Mouse (Mus musculus) cerebellum, adult 11 months (tissue): ENCODE data around the gene Ppard.
"Not testable (repeated sequence)": the region's sequence is repeated elsewhere in the genome, so short reads cannot be mapped to it uniquely, and the experiment has no call there.

Source experiments
- DNase-seq: peaks from one replicate; pipeline ENCODE4 v3.0.0; 2022

Ppard gene

GRCm38 (mm10) chr17:28317725-28318124 lies 85.2 kb downstream of the Ppard start:
- DNase-seq = no peak

DNA sequence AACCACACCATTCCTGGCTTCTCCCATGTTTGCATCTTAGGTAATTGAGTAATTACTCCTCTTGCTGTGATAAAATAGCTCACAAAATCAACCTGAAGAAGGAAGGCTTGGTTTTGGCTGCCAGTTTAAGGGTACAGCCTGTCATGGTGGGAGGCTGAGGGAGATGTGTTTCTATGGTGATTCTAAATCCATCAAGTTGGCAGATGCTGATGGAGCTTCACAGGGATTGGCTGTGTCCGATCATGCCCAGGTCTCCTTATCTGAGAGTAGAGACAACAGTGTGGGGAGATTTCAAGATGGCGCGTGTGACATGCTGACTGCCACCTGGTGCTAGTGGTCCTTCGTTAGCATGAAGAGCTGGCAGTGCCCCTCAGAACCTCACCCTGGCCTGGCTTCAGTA lies 89.2 kb downstream of the Ppard start:
- DNase-seq = no peak

GRCm38 (mm10) chr17:28323786-28324185 lies 91.3 kb downstream of the Ppard start:
- DNase-seq = no peak

DNA sequence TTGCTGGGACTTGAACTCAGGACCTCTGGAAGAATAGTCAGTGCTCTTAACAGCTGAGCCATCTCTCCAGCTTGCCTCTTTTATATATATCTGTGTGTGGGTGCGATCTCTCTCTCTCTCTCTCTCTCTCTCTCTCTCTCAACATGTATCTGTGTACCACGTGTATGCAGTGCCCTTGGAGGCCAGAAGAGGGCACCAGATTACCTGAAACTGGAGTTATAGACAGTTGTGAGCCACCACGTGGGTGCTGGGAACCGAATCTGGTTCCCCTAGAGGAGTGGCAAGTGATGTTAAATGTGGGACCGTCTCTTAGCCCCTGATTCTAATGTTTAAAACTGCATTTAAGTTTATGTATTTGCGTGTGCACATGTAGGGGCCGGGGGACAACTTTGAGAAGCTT lies 91.9 kb downstream of the Ppard start:
- DNase-seq = not testable (repeated sequence)

GRCm38 (mm10) chr17:28325751-28326150 lies 93.3 kb downstream of the Ppard start:
- no peak for DNase-seq

DNA sequence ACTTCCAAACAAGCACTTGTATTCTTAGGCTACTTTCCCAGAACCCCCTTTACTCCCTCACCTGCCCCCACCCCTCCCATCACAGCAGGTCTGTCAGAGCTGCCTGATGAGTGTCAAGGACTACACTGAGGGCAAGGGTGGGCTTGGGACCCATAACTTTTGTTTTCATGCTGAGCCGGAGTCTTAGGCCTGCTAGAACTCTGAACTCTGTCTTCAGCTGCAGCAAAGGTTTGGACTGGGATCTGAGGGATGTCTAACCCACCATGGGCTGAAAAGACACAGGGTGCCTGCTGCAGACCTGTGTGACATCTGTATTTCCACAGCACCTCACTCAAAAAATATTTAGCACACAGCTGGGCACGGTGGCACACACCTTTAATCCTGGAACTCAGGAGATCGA lies 94.5 kb downstream of the Ppard start:
- DNase-seq = no peak

- DNase-seq = no peak
Measured at GRCm38 (mm10) chr17:28327673-28328325, 95.3 kb downstream of the Ppard start.

- peak; percentile 97 for DNase-seq
Measured at GRCm38 (mm10) chr17:28328366-28328928, 95.9 kb downstream of the Ppard start, which contains the start of gene Rpl10a. TSS of gene Rpl10a (plus strand) at chr17:28328471.

- no peak for DNase-seq
Measured at GRCm38 (mm10) chr17:28328946-28329345, 96.4 kb downstream of the Ppard start.

DNA sequence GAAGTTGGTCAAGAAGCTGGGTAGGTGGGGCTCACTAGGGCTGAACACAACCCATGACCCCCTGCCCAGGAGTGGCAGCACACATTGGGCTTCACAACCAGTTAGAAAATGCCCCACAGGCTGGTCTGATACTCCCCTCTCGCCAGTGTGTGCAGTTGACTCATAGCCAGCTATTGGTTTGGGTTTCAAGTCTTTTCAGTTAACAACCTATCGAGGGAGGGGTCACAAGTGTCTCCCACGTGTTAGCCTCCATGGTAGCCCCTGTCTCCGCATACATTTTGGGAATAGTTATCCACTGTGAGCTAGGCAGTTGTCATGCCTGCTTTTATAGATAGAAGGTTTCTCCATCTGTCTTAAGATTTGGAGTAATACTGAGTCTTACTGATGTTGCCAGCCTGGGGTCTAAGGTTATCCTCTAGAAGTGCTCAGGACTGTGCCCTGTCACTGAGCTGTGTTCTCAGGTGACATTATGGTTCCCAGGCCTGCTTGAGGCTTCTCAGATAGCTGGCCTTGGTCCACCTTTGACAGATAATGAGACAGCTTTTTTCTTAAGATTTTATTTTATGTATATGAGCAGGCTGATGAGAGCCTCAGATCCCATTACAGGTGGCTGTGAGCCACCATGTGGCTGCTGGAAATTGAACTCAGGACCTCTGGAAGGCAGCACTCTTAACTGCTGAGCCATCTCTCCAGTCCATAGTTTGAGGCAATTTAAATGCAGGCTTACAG lies 97.2 kb downstream of the Ppard start:
- no peak for DNase-seq

DNA sequence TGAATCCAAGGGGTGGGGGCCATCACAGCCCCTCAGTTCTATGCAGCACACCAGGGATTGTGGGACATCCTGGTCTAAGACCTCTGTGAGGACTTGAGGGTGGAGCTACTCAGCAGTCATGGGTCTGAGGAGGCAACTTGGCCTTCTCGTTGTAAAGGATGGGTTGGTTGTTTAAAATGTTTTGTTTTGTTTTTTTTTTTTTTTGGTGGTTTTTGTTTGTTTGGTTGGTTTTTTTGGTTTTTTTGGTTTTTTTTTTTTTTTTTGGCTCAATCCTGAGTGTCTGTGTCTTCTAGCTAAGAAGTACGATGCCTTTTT lies 97.7 kb downstream of the Ppard start:
- DNase-seq = no peak

DNA sequence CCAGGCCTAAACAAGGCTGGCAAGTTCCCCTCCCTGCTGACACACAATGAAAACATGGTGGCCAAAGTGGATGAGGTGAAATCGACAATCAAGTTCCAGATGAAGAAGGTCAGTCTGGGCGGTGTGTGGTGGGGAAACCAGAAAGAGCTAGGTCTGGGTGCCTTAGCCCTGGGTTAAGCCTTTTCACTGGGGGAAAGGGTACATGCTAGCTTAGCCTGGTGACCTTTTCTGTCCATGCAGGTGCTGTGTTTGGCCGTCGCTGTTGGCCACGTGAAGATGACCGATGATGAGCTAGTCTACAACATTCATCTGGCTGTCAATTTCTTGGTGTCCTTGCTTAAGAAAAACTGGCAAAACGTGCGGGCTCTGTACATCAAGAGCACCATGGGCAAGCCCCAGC lies 98.1 kb downstream of the Ppard start:
- DNase-seq = not testable (repeated sequence)

DNA sequence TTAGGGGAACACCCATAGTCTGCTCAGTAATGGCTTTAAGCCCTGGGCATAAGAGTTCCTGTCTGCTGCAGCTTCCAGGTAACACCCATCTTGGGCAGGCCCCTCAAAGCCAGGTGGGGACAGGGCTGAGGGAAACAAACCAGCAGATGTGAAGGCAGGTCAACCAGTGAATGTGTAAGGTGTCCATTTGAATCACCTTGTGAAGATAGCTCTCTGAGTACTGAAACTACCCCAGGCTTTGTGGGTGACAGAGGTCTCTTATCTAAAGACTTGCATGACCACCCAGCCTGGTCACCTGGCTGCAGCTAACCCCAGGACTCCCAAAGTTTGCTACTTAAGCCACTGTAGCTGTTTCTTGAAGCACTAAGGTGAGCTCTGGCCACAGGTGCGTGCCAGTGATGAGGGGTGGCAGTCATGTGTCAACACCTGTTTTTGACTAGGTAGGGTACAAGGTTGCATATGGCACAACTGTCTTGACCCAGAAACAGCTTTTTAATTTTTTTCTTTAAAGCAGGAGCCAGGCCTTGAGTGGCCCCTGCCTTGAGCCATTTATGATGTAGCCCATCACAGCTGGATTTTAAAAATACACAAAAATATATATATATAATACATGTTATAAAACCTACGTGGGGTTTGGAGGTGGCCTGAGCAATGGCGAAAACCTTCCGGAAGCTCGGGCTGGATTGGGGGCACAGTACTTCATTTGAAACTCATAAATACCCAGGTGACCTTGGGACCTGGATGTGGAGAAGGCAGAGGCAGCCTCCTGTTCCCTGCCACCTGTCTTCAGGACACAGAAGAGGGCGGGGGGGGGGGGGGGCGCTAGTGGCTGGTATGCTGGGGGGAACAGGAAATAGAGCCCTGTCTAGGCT lies 99.0 kb downstream of the Ppard start:
- DNase-seq = no peak

GRCm38 (mm10) chr17:28332113-28332914 lies 99.8 kb downstream of the Ppard start:
- DNase-seq = no peak

- DNase-seq = no peak
Measured at GRCm38 (mm10) chr17:28332915-28333546, 100.5 kb downstream of the Ppard start.

DNA sequence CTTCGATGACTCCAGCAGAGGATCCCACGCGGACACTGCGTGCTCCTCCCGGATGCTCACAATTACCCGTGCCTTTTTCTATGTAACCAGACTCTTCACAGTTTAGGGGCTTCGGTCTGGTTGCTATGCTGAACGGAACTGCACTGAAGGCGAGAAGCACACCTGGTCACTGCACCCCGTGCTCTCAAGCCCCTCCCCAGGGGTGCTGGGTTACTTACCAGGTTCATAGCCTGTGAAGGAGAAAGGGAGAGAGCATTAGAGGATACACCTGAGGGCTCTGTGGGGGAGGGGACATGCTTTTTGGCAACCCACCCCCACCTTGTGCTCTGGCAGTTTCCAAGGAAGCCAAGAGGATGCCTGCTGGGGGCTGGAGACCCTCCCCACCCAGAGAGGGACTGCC lies 102.8 kb downstream of the Ppard start:
- DNase-seq = no peak

DNA sequence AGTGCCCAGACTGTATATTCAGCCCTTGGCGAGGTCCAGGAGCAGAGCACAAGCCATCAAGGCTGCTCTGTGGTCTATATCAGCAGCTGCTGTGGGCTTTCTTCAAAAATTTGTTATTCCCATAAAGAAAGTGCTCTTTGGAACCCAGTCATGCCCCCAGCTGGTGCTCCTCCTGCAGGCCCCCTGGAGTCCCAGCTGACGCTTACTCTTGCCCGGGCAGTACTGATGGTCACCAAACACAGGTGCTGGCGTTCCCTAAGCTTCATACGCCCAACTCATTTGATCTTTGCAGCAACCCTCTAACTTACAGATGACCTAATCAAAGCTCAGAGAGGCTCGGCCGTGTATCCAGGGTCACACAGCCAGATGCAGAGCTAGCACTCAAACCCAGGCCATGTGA lies 105.0 kb downstream of the Ppard start:
- no peak for DNase-seq

DNA sequence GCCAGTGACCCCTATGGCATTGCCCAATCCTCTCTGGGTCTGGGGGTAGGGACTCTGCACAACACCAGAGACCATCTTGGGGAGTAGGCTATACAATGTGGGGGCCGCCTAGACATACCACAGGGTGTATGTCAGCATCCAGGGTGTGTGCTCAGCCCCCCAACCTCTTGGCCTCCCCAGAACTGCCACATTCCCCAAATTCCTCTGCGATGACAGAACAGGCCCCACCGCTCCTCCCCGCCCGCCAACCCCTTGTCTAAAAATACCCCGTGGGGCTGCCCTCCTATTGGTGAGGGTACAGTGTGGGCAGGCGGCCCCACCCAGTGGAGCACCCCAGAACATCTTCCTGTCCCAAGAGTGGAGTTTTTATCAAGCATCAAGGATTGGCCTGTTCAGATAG lies 108.1 kb downstream of the Ppard start:
- no peak for DNase-seq

DNA sequence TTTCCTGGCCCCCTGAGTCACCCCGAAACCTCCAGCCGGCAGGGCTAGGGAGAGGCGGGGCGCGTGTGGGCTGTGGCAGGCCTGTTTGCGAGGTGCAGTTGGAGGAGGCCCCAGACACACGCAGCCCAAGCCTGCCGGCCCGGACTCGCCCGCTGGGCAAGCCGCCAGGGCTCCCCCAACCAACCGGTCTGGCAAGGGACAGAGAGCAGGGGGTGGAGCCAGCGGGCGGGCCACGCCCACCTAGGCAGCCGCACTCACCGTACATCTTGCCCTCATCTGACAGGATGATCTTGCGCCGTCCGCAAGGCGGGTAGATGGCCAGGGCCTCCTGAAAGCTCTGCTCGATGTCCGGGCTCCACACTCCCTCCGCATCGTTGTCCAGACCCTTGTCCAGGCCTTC lies 108.6 kb downstream of the Ppard start:
- DNase-seq = peak; percentile 32

DNA sequence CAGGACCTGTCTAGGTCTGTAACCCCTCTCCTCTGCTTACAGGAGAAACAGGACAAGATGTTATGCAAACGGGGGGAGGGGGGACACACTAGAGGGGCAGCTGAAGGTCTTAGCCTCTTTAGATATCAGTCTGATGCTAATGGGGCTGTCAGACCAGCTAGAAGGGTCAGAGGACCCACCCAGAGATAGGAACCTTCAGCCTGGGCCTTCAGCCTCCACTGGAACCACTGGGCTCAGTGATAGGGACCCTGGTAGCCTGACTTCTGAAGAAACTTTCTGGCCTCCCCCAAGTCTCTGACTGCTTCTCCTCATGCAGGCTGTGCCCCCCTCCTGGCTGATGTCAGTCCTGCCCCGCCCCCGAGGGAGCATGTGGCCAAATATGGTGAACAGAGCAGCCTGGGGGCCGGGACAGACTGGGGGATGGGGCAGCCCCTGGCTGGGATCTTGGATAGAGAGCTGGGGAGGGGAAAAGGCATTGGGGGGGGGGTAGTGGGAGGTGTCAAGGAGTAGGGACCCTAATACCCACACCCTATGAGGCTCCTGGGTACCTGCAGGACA lies 111.6 kb downstream of the Ppard start:
- DNase-seq = no peak

DNA sequence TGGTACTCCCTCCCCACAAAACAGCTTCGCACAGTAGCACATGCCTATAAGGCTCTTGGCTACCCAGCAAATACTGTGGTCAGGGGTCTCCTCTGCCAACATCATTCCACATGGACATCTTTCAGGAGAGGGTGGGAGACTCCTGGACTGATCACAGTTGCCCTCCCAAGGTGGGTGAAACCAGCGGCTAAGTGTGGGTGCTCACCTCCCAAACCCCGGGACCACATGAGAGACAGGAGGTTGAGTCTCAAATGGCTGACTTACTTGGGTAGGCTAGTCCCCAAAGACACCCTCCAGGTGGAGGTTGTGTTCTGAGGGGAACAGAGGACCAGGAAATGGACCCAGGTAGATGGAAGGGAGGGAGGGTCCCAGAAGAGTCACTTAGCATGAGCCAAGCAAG lies 112.2 kb downstream of the Ppard start:
- no peak for DNase-seq

GRCm38 (mm10) chr17:28345271-28345721 lies 112.8 kb downstream of the Ppard start:
- DNase-seq = no peak
